Mouse (Mus musculus) liver, embryonic 14.5 days (tissue): ENCODE measurements around the gene Hsf4.

Experiments
- CTCF ChIP-seq: IDR thresholded peaks from 2 replicates; pipeline ENCODE4 v1.5.1; 2016; ENCODE audit warnings: antibody characterized with exemption, low read depth, control low read depth
- EP300 ChIP-seq: IDR thresholded peaks from 2 replicates; pipeline ENCODE4 v1.6.1; 2016; ENCODE audit warnings: antibody characterized with exemption, low read depth

DNA sequence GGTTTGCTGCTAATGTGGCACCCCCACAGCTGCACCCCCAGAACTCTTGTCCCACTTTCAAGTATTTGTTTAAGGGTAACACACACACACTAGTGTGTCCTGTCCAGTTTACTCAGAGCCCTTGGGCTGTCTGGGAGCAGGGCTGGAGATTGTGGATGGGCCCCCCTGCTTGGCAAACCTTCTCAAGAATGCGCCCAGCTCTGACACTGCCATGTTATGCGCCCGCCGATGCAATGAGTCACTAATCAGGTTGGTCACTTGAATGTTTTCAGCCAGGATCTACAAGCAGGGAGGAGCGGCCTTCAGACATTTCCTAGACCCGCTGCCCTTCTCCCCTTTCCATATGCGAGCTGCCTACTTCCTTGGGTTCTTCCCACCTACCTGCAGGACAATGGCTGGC, 22.9 kb downstream of the Hsf4 start:
- TF ChIP-seq EP300 (no peak), CTCF (no peak)
